Mouse (Mus musculus) layer of hippocampus, adult 11-12 months (tissue): ENCODE results near the gene Sdc1.

ENCODE experiments used
- DNase-seq: peaks from one replicate; pipeline ENCODE4 v3.0.0; 2022; ENCODE audit warnings: low spot score

Sdc1 gene

DNA sequence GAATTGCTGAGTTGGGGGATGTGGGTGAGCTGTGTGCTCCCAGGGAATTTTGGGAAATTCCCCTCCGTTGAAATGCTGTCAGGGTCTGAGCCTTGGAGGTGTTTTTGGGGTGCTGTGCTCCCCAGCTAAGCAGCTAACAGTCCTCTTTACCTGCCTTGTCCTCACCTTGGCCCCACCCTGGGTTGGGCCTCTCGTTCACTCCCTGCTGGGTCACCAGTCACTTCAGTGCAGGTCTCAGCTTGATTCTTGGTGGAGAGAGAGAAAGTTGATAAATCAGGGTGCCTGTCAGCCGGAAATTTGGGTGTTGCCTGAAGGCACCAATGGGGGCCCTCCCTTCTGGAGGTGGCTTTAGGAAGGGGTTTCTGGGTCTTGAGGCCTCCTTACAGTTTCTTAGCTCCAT, 11.4 kb downstream of the Sdc1 start:
- no peak for DNase-seq

DNA sequence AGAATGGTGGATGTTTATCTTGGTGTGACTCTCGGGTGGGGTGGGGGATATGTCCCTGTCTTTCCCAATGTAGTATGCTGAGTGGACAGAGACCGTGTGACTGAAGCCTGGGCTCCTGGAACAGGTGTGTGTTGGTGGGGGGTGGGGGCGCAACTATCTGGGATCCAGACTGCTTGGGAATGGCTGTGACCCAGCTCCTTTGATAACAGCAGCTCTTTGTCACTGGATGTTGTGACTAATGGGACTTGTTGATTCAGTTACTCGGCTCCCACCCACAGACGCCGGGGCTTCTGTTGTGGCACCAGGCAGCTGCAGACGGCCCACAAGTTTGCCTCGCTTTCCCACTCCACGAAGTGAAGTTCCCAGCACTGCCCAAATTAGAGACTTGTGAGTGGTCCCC, 13.1 kb downstream of the Sdc1 start:
- DNase-seq: peak; percentile 25

DNA sequence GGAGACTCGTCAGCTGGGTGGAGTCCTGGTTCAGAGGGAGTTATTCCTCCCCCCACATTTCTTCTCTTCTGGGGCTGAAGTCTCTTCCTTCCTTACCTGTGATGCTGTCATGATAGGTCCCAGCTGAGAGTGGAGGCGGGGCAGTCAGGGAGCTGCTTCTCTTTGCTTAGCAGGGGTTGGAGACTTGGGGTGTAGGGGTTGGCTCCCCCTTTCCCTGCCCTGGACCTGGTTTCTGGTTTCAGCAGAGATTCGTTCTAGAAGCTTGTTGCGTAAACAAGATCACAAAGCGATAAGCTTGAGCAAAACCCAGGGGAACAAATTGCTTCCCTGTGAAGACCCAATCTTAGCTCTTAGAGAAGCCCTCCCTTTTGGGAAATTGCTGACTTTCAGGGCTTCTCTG, 15.4 kb downstream of the Sdc1 start:
- no peak for DNase-seq

DNA sequence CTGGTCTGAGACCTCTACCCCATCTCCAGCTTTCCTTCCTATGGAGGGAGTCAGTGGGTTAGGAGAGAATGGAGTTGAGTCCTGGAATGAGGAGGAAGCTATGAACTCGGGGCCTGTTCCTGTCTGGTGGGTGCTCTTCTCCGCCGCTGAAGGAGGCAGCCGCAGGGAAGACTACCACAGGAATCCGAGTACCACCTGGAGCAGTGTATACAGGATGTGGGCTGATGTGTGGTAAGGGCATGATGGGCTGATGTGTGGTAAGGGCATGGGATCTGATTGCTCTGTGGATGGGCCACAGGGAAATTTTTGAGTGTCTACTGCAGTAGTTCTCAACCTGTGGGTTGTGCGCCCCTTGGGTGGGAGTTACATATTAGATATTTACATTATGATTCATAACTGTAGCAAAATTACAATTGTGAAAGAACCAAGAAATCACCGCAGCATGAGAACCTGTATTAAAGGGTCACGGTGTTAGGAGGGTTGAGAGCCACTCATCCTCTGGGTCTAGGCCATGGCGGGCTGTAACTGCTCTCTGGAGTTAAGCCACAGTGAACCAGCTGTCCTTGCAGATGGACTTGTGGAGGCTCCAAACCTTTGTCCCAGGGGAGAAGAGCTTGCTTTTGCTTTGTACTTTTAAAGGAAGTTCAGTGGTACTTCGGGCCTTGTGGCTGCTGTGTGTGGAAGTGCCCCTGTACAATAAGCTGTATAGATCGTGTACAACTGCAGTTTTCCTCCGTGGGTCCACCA, 16.0 kb downstream of the Sdc1 start:
- no peak for DNase-seq

DNA sequence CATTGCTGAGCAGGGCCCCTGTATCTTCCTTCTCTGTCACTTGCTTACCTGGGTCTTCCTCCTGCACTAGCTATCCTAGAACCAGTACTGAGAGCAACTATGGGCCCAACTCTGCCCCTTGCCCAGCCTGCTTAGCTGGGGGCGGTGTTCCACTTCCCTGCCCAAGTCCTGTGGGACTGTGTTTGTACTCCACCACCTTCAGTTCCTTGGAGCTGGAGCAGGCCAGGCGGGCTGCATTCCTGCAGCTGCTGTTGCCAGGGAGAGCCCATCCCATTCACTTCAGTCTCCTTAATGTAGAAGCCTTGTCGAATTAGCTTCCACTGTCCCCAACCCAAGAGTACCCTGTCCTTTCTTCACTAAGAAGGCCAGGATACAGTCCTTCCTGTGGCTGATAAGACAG, 17.3 kb downstream of the Sdc1 start:
- no peak for DNase-seq

DNA sequence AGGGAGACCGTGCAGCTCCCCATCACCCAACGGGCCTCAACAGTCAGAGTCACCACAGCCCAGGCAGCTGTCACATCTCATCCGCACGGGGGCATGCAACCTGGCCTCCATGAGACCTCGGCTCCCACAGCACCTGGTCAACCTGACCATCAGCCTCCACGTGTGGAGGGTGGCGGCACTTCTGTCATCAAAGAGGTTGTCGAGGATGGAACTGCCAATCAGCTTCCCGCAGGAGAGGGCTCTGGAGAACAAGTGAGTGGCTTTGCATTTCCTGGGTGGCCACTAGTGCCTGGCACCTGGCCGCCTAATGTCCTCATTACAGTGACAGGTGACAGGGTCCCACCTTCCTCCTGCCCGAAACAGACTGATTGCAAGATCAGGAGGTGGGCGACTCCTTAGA, 19.5 kb downstream of the Sdc1 start:
- DNase-seq: no peak

DNA sequence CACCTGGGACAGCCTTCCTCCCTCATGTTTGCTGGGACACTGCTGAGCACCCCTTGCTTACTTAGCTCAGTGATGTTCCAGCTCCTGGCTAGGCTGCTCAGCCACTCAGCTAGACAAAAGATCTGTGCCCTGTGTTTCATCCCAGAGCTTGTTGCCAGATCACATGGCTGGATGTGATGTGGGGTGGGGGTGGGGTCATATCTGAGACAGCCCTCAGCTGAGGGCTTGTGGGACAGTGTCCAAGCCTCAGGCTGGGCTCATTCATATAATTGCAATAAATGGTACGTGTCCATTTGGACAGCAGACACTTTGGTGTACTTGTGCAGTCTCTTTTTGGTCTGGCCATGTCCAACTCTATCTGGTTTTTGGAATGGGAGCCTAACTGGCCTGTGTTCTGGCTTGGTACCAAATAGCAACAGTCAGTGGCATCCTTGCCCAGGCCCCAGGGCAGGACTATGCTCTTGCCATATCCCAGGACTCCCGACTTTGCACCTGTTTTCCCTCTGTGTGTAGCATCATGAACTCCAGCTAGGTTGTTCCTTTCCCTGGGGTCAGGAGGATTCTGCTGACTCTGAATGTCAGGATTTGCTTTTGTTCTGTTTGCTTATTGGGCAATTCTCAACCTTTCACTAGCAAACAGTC, 22.4 kb downstream of the Sdc1 start:
- DNase-seq: no peak

DNA sequence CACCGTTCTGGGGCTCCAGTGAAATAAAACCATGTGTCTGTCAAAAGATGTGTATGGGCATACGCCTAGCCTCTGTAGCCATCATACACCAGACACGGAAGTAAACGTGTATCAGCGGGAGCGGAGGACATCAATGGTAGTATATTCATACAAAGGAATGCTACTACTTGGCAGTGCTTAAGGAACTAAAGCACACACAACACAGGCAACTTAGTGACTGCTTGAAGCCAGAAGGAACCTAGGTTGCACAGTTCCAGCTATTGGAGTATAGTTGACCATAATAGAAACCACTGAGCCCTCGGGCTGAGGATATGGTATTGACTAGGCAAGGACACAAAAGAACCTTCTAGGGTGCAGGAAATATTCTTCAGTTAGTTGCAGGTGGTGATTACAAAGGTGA, 26.8 kb downstream of the Sdc1 start:
- DNase-seq: no peak

DNA sequence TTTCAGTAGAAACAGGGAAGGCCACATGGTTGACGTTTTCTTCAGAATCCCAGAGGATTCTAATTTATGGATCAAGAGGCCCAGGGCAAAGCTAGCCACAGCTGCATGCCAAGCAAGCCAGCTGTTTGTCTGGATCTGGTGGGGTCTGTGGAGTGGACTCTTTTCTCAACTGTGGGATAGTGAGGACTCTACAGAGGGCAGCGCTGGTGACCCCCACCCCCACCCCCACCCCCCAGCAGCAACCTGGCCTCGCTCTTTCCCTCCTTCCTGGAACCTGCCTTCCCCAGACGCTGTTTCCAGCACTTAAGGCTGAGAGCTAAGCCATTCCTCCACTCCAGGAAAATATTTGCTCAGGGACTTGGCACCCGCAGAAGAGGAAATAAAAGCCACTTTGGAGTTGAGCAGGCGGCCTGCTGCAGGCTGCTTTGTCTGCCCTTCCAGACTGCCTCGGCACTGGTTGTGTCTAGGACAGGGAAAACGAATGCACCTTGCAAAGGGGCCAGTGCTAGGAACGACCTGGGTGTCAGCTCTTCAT, 27.4 kb downstream of the Sdc1 start:
- DNase-seq: no peak

DNA sequence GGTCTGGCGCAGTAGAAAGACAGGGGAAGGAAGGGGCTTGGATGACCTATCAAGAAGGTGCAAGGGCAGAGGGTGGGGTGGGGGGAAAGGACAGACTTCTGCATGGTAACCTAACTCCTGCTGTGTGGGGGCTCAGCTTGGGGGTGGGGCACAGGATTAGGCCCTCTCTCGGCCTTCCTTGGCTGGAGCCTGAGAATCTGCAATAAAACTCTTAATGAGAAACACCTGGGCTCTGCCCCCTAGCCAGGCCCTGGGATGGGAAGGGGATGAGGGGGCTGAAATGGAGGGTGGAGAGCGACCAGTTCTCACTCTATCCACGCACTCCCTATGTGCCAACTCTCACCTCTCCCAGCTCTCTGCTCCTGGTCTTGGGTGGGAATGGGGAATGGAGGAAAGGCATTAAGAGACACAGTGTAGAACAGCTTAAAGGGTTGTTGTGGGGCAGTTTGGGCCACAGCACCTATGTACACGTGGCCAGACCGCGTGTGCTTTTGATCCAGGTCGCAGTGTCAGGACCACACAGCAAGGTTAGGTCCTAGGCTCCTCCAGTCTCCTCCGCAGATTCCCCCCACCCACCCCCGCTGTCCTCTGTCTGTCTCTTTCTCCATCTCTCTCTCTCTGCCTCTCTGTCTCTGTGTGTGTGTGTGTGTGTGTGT, 32.4 kb downstream of the Sdc1 start:
- DNase-seq: no peak

DNA sequence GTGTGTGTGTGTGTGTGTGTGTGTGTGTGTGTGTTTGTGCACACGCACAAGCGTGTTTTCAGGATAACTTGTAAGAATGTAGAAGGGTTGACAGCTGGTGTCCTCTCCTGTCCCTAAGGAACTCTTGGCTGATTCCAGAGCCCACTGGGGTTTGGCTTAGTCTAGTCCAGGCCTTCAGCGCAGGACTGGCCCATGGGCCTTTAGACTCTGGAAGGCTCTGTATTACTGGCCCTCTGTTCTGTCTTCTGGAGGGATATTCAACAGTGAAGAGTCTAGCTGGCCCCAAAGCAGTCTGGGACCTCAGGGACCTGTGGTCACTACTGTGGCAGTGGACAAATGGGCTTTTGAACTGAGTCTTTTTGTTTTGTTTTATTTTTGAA, 32.9 kb downstream of the Sdc1 start:
- DNase-seq: no peak

DNA sequence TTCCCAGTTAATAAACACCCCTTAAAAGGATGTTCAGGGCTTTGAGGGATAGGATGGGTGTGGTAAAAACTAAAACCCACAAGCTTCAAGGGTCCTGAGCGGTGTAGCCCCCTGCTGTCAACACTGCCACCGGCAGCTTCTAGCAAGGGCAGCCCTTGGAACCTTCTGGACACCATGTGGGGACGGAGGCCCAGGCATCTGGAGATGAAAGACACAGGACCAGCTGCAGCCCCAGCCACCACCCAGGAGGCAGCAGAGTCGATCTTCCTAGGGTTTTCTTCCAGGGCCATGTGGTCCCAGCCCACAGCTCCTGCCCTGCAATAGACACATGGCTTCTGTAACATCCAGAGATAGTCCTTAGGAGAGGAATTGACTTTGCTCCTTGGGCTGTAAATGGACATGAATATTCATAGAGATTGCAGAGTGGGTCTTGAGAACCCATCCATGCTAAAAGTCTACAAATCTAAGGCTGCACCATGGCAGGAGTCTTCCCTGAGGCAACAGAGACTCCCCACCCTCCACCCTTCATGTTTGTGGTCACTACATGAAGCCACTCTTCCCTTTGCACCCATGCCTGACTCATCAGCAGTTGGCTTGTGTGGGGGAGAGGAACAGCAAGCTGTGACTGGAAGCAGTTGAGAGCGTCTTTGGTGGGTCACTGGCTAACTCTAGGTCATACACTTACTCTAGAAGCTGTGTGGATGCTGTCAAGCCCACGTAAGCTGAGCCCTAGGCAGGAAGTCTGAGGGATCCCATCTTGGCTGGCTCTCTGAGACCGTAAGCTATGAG, 34.0 kb downstream of the Sdc1 start:
- DNase-seq: no peak

DNA sequence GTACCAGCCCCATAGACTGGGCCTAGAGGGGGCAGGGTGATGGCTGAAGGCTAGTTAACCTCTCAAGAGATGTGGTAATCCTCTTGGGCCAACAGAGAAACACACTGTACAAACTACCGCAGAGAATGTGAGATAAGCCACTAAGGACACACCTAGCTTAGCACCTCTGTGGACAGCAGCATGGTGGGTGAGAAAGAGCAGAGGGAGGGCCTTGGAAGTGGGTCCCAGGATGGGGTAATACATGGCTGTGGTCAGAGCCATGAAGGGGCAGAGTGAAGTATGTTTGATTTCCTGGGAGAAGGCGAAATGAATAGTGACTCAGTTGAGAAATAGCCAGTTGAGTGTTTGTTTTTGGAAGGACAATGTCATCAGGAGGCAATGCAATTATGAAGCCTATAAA, 38.0 kb downstream of the Sdc1 start:
- no peak for DNase-seq

DNA sequence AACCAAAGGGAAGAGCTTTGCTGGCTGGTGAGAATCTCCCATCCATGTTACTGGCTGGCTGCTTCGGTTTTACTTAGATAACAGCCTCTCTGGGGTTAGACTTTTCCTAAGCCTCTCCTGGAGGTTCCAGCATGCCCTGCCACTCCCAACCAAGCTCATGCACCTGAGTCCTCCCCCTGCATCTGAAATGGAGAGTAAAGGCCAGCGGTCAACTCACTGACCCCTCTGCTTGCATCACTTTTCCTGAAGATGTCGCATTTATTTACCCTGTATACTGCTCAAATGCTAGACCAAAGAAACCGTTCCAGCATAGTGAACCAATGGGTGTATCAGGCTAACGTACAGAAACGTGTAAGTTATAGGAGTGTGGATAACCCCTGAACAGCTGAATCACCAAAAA, 38.5 kb downstream of the Sdc1 start:
- DNase-seq: no peak

DNA sequence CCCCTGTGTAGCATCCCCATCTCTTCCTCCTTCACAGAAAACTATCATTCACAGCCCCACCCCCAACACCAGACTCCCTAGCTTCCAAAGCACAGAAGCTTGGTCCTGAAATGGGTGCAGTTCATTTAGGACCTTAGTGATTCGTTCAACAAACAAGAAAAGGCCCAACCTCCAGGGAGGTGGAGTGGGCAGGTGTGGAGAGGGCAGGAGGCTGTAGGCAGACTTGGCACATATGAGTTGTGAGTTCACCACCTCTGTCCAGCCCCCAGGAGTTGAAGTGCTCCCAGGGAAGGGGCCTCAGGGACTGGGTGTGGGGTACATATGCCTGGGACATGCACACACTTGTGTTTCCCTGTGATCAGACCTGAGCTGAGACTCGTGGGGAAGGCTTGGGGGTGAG, 39.8 kb downstream of the Sdc1 start:
- DNase-seq: no peak

DNA sequence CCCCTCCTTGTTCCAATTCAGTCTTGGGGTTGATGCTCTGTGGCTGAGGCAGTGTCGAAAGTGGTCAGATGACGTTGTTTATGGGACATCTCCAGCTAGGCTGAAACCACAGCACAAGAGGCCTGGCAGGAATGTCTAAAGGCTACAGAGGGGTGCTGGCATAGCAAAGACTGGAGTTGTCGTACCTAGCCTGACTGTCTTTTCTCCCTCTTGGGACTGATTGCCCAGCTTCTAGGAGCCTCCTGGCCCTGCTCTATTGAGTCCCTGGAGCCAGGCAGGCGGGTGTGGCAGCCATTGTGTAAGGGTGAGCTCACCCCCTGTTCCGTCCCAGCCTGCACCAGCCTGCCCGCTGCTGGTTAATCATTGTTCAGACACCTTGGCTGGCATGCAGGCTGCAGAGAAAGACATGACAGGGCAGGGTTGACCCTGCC, 40.3 kb downstream of the Sdc1 start:
- DNase-seq: no peak

DNA sequence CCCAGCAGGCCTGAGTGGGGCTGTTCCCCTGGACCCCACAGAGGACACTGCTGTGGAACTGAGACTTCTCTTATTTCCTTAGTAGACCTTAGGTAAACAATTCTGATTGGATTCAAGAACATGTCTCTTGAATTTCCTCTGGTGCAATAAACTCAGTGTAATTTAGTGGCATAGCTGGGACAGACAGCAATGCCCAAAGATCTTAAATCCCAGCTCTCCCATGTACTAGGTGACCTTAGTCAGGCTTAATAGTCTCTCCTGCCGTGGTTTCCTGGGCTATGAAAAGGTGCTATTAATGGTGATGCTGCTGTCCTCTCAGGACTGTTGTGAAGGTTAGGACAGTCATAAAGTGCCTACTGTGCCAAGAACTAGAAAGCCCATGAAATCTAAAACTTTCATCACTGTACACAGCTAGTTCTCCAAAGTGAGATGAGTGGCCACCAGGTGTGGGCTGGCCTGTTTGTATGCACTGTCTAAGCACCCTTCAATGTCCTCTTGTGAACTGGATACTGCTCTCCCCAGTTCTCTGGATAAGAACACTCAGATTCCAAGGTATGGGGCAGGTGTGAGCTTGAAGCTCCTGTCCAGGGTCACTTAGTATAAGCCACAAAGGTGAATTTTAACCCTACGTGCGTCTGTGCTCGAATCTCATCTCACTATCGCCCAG, 40.9 kb downstream of the Sdc1 start:
- no peak for DNase-seq

DNA sequence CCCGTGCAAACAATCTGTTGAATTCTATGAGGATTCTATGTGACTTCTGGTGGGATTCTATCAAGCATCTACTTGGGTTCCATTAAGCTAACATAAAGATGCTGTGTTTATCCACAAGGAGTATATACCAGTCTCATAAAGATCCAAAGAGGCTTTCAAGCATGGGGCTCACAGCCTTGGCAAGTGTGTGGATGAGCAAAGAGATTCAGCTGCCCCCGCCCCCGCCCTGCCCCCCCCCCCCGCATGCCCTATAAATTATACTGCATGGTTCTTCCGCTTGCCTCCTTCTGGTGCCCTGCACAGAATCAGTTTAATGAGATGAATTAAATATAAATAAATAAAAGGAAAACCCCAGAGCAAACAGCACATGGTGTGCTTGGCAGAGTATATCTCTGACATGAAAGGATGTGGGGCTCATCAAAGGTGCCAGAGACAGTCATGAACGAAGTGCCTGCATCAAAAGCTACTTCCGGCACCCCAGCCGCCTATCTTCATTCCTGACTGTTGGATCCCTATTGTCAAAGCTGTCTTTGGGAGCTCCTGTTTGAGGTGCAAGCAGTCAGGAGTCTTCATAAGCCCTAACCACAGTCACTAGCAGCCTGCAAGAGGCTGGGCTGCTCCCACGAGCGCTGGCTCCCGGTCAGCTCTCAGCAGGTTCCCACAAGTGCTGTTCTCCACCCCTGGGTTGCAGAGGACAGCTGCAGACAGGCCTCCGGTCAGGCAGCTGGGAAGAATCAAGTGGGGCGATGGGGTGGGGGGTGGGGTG, 46.5 kb downstream of the Sdc1 start:
- no peak for DNase-seq

DNA sequence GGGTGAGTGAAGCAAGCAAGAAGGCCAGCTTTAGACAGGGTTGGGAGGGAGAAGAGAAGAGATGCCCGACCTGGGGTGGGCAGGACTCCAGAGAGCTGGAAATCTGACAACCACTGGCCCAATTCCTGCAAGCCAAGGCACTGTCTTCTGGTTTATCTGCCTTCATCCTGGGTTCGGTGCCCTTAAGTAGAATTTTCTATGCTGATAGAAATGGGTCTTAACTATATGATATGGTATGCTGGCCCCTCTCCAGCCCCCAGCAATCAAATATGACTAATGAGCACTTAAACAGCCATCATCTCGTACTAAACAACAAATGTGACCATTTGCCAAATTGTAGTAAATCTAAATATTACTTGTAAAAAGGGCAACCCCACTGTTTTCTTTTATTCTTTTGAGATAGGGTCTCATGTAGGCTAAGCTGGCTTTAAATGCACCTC, 47.1 kb downstream of the Sdc1 start:
- no peak for DNase-seq

DNA sequence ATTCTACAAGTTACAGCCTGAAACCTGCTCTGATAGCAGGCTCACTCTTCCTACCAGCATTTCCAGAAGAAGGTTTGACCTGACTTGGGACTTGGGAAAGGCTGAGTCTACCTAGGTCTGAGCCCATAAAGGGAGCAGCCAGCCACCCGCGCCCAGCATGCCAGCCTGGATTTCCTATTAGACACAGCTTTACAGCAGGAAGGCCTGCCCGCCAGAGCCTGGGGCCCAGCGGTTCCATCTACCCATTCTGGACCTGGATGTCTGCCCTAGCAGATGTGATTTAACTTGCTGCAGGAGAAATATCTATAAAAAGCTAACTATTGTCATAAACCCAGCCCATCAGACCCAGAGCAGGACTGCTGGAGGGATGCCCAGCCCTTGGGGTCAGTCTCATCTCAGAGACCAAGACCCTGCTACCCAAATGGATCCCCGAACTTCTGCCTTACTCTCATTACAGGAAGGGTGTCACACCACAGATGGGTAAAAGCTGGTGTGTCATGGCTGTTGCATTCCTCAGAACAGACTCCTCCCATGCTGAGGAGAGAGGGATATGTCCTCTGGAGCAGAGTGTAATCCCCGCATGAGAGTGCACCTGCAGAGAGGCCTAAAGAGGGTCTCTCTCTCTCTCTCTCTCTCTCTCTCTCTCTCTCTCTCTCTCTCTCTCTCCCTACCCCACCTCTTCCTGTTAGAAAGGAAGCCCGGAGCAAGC, 54.0 kb downstream of the Sdc1 start:
- DNase-seq: no peak
